Mouse (Mus musculus) hematopoietic stem cell, adult 5-6 weeks (primary cell): Measurements from ENCODE around the gene Amer2. TPM values are rescaled to one million over a fixed set of nuclear protein-coding genes. Genes with fewer than 3 reads are reported as not detected.
"Not testable (repeated sequence)": the region's sequence is repeated elsewhere in the genome, so short reads cannot be mapped to it uniquely, and the experiment has no call there.

ENCODE experiments used
- ATAC-seq, 2 experiments: fragments of 125-278 bp in 1 of 2; replicated peaks in 1 of 2; 2 replicates each; pipeline ENCODE4 v1.8.0; 2016 to 2017; ENCODE audit warnings: inconsistent platforms in 2 of 2, mild to moderate bottlenecking in 2 of 2, moderate number of reproducible peaks in 2 of 2, low read depth in 1 of 2, moderate TSS enrichment in 1 of 2; ENCODE audit not compliant: low FRiP score in 2 of 2, poor library complexity in 2 of 2, severe bottlenecking in 2 of 2, insufficient read depth in 1 of 2, low TSS enrichment in 1 of 2
- total RNA-seq: library from RNA; stranded (forward); fragments of 172-1452, 232-1000 nt; gene quantifications from 2 replicates; pipeline ENCODE4 v1.2.3, GENCODE M21; 2017

Amer2 gene
- 0.20 and 0.50 TPM in 2 replicates for total RNA-seq

DNA sequence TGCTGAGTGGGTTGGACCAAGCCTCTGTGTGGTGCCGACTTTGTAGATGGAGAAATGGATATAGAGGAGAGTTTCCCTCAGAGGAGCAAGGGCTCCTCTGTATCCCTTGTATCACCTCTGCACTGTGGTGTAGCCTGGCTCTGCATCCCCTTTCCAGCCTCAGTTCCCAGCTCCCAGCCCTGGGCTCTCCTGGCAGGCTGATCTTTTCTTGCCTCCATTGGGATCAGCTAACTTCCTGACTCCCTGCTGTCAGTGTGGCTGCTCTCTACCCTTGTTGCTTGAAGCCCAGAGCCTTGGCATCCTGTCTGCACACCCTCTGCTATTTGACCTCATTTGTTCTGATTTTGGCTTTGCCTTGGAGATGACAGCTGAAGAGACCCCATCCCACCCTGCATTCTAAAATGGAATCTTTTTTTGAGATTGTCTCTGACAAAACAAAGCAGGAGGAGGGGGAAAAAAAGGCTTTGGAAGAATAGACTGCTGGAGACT, at the start of gene Amer2:
Gene Amer2, plus strand, starts transcription at position 439 of the 489 bp plus-strand sequence.
- ATAC-seq, result no peak

DNA sequence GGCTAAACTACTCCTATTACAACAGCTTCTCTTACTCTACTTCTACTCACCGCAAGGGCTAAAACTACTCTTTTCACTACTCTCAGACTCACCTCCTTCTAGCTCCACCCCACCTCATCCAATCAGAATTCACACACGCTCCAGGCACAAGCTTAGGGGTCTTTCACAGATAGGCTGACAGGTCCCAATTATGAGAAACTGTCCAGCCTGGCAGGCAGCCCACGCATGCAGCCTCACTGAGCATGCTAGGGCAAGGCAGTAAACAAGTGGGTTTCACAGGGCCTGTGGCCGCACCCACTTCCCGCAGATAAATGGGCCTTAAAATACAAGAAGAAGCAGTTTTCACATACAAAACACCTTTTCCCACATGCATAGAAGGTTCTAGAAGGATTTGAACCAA, 33.1 kb upstream of the Amer2 start:
- not testable (repeated sequence) for ATAC-seq

DNA sequence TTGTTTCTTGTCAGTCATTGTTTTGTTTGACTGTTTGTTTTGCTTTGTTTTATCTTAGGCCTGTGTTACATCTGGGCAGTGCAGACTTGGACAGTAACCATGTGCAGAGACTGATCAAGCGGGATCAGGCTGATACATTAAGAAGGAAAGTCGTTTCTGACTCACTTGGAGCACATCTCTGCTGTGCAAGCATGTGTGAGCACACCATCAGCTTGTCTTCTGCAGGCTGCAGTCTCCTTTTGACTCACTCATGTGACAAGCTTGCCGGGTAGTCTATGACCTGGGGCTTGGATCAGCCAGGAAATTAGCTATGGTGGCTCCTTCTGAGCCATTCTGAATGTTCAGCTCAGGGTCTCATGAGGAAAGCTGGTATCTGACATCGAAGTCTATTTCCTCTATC, 32.5 kb upstream of the Amer2 start:
- no peak for ATAC-seq

DNA sequence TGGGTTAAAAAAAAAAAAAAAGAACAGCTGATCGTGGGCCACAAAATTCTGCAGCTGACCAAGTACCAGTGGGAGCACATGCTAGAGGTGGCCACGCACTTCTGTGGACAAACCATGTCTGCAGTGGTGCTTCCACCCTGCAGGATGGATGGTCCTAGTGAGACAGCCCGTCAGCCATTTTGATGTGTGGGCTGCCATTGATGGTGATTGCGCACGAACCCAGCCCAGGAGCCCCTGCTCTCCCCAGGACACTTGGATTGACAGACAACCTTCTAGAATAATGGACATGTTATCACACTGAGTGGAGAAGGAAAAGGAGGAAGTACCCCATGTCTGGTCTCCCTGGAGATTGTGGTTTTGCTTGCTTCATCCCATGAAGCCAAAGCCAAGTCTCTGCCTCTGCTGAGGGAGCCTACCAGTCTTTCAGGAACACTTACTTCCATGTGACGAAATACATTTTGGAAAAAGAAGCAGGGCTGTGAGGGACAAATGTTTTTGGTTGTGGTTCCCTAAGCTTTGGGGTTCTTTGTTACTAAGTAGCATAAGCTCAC, 27.7 kb upstream of the Amer2 start:
- peak in 1 of 2 experiments; percentile 29; a peak in 1 of 4 replicates for ATAC-seq

DNA sequence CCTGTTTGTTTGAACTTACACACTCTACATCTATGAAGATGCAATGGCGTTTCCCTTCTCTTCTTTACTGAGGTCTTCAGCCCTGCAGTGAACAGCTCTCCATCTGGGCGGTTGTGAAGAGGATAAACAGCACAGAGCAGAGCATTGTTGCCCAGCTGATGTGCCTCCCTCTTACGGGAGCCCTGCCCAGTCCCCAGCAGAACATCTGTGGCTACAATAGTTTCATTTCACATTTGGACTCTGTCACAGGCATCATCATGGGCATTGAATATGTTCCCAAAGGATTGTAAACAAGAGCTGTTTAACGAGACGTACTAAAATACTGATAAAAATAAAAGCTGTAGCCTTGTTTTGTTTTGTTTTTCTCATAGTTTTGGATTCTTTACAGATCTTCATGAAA, 14.7 kb upstream of the Amer2 start:
- no peak for ATAC-seq

DNA sequence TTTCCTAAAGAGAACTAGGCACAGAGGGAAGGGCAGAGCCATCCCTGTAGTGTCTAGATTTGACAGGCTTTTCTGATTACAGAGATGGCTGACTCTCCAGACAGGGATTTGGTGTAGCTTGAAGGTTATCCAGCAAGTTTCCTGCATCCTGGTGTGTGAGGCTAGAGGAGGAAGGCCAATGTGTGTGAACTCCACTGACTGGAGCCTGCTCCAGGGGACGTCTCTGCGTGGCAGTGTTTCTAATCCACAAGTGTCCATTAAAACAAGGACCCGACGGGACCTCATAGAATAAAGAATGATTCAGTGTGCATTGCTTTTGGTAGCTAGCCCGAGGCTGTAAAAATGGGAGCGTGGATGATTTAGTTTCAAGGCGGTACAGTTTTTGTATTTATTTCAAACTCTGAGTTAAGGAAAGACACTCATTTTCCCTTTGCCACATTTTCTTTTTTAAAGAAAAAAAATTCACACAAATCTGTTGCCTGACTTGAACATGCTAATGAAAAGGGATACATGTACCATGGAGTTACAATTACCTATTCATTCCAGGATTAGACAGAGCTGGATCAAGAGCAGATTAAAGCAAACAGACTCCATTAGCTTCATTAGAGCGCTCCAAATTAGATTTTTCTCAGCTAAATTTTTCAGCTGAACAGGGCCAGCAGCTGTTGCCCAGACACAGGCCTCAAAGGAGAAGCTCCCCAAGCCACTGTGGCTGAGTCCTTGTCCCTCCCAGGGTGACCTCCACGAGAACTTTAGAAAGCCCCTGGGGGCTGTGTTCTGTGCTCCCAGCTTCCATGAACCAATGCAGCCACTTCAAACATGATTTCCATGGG, 11.5 kb upstream of the Amer2 start:
- ATAC-seq, result no peak

DNA sequence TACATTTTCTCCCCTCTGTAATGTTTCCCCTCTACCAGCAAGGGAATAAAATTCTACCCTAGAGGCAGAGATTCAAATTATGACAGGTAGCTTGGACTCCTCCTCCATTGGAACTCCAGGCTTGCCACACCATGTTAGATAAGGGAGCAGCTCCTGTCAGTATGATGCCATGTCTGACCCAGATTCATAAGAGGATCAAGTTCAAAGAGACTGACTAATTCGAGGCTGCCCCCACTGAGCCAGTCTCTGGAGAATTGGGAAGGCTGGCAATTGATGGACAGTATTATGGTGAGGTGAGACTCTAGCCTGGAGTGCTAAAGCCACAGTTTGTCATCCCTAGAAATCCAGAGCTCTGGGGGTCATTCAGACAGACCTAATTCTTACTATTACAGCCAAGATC, 6.3 kb upstream of the Amer2 start:
- no peak for ATAC-seq

DNA sequence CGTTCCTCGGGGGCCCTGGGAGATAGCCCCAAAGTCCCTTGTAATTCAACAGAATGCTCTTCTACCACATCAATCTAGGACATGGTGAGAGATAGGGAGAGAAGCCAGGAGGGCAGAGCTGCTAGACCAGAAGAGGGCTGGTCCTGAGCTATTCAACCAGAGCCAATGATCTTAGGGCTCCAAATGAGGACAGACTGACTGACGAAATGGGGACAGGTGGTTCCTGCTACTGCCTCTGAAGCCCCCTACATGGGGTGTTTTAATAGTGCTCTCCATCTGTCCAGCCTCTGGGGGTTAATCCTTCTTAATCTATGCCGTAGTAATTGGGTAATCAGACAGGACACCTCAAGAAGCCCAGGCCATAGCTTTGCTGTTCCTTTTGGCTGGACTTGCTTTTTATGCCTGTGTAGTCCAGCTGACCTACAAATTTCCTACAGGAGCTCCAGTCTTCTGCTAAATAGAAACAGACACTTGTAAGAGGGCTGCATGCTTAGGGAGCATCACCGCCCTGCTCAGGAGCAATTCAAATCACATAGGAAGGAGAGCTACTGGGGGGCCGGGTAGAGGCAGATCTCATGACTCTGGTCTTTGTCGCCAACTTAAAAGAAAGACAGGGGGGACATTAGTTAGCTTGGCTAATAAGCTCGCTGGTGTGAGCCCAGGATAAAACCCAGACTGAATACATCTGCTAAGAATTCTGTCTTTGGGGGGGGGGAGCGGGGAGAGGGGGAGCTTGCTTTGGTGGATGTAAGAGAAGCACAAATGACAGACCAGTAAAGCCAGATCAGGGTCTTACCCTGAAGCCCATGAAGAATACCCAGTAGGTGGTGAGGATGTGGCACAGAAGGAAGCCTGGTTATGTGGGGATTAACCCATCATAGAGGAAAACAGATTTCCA, 4.0 kb upstream of the Amer2 start:
- ATAC-seq, result no peak

DNA sequence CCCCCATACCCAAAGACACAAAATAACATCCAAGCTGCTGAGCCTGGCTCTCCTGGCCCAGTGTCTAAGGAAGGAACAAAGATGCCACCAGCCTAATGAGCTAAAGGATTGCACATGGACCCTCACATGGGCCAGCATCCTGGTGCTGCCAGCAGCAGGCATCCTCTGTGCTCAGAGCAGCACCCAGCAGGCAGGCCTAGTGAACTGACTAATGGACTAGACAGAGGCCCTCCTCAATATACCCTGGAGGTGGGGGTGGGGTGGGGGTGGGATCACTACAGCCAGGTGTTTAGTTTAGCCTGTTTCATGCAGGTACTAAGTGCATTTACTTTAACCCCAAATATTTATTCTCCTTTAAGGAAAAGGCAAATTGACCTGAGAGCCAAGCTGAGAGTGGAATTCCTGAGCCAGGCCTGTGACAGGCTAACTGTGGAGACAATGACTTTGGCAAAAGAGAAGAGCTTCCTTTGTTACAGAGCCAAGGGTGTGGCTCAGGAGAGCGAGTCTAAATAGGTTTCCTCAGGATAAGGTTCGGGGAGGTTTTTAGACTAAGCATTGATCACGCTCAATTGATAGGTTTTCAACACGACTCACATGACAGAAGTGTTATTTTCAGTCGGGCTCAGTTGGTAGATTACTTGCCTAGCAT, 3.3 kb upstream of the Amer2 start:
- ATAC-seq, result no peak

DNA sequence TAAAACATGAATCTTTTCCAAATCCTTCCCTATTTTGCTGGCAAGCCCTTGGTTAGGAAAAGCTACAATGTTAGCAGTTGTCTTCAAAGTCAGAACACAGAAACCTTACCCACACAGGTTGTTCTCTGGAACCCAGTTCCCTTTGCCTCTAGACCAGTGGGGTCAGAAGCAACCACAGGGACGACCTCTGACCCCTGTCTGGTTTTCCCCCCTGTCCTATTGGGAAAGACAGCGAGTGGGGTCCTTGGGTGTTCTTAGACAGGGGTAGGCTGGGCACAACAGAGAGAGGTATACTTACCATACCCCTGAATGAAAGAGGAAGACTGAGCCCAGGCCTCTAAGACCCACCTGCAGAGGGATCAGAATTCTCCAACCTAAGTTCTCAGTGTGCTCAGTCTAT, 4.0 kb downstream of the Amer2 start:
- no peak for ATAC-seq

DNA sequence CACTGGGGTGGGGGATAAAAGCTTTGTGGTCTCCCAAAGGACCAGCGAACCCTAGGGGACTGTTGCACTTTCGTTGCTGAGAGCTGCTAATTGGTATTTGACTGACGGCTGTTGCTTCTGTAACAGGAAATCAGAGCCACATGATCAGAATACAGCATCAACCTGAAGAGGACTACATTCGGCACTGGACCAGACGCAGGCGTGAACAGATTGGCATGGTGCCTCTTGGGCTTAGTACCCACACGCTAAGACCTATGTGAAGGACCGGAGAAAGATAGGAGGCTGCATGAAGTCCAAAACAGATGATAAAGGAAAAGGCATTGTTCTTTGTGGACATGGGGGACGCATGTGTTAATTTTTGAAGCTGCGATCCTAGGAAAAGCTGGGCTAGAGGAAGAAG, 4.5 kb downstream of the Amer2 start:
- no peak for ATAC-seq

DNA sequence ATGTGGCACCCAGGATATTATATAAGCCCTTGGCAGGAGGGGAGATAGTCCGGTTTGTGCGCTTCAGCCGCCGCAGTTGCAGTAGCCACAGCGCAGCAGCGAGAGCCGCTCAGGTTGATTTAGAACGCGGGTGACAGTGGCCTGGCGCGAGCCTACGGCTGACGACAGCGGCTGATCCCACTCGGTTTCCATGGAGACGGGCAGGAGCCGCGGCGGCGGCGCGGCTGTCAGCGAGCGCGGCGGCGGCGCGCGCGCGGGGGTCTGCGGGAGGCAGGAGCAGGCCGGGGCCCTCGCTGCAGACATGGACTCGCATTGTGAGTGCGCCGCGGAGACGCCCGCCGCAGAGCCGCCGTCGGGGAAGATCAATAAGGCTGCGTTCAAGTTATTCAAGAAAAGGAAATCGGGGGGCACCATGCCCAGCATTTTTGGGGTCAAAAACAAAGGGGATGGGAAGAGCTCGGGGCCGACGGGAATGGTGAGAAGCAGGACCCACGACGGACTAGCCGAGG, 5.1 kb downstream of the Amer2 start:
- ATAC-seq, result peak; percentile 24 to 57; a peak in 2 of 4 replicates

DNA sequence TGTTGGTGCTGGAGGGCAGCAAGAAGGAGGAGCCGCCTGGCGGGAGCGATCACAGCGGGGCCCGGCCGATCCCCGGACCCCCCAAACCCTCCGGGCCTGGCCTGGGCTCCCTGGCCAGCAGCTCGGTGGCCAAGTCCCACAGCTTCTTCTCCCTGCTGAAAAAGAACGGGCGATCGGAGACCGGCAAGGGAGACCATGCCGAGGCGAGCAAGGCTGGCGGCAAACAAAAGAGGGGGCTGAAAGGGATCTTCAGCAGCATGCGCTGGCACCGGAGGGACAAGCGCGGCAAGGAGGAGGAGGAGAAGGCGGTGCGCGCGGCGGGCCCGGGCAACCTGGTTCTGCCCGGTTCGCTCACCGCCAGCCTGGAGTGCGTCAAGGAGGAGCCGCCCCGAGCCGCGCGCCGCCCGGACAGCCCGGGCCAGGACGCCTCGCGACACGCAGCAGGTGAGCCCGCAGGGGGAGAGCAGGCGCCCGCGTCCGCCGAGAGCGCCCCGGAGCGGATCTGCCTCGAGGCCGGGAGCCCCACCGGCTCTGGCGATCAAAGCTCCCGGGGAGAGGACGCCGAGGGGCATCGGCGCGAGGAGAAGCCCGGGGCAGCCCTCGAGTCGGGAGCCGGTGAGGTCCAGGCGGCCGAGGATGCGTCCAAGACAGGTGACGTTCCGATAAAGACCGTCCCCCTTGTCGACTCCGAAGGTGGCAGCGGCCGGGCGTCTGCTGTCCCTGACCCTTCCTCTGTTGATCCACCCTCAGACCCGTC, 5.7 kb downstream of the Amer2 start:
- ATAC-seq, result peak; percentile 22 to 41; a peak in 3 of 4 replicates

DNA sequence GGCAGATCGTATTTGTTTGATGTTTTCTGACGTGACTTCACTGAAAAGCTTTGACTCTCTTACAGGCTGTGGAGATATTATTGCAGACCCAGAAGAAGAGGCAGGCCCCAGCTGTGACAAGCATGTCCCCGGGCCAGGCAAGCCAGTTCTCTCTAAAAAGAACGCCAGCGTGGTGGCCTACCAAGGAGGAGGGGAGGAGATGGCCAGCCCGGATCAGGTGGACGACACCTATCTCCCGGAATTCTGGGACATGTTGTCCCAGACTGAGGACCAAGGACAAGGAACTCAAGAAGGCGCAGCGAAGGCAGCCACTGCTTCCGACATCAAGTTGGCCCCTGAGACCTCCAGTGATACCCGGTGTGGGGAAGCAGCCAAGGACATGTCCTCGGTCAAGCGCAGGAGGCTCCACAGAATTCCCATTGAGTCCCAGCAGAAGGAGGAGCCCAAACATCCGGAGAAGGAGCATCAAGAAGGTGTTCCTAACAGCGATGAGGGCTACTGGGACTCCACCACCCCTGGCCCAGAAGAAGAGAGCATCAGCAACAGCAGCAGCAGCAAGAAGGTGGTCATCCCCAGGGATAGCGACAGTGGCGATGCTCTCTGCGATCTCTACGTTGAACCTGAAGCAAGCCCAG, 6.4 kb downstream of the Amer2 start:
- no peak for ATAC-seq

DNA sequence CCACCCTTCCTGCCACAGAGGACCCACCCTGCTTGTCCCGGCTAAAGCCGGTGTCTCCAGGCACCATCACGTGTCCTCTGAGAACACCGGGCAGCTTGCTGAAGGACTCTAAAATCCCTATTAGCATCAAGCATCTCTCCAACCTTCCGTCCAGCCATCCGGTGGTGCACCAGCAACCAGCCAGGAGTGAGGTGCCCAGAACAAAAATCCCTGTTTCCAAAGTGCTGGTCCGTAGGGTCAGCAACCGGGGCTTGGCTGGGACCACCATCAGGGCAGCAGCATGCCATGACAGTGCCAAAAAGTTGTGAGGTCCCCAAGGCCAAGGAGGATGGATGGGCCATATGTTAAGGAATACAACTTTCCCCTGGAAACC, 6.9 kb downstream of the Amer2 start:
- ATAC-seq, result no peak

DNA sequence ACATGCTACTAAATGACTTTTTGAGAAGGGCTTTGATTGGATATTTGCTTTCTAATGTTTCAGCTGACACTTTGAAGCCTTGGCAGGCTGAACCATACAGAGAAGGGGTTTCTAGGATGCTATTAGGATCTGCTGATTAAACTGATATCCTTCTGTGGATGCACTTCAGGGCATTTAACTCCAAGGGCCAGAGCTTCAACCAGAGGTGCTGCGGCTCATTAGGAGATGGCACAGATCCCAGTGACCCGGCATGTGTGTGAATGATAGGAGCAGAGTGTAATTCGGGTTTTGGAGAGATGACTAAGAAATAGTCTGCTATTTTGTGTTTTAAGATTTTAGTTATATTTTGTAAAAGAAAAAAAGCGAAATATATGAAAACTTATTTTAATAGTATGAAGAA, 8.6 kb downstream of the Amer2 start:
- ATAC-seq, result no peak
